Mouse (Mus musculus) small intestine, adult 2 months (tissue): ENCODE results near the gene Lin7b. TPM values are rescaled to one million over a fixed set of nuclear protein-coding genes. Genes with fewer than 3 reads are reported as not detected.

Experiments
- H3K27ac ChIP-seq: fragments of 200-500 bp; 2 replicates; pipeline ENCODE4 v1.5.1; 2012; ENCODE audit warnings: low read depth, low read length, control low read depth, inconsistent platforms; ENCODE audit not compliant: insufficient read depth
- H3K27me3 ChIP-seq: fragments of 200-500 bp; 2 replicates; pipeline ENCODE4 v1.6.1; 2012; ENCODE audit warnings: mild to moderate bottlenecking, moderate library complexity, low read length, inconsistent platforms; ENCODE audit not compliant: control insufficient read depth, insufficient read depth
- H3K36me3 ChIP-seq: fragments of 200-500 bp; 2 replicates; pipeline ENCODE4 v1.6.1; 2012; ENCODE audit warnings: mild to moderate bottlenecking, low read length, control low read depth, inconsistent platforms; ENCODE audit not compliant: control insufficient read depth, insufficient read depth
- H3K4me1 ChIP-seq: fragments of 200-500 bp; 2 replicates; pipeline ENCODE4 v1.6.1; 2012; ENCODE audit warnings: low read length, inconsistent platforms, mixed read lengths; ENCODE audit not compliant: control insufficient read depth, insufficient read depth, insufficient read length
- H3K4me3 ChIP-seq: fragments of 200-500 bp; 2 replicates; pipeline ENCODE4 v1.5.1; 2012; ENCODE audit warnings: low read depth, mild to moderate bottlenecking, control low read depth, inconsistent platforms, low read length, moderate library complexity
- CTCF ChIP-seq: fragments of 200-500 bp; IDR thresholded peaks from 2 replicates; pipeline ENCODE4 v1.5.1; 2012; ENCODE audit warnings: low read depth, mild to moderate bottlenecking, control low read depth, inconsistent platforms, low read length, moderate library complexity, mixed read lengths; ENCODE audit not compliant: insufficient replicate concordance, insufficient read length; ENCODE audit errors: extremely low read depth
- POLR2A ChIP-seq: fragments of 200-500 bp; IDR thresholded peaks from 2 replicates; pipeline ENCODE4 v1.6.1; 2012; ENCODE audit warnings: low read depth, mild to moderate bottlenecking, control low read depth, inconsistent platforms, low read length, moderate library complexity
- WGBS: fragments of 180-500 bp; shearing (Covaris S2); methylation state at CpG from one replicate; pipeline ENCODE4 v1.1.7; 2018; 5-methylcytosine and 5-hydroxymethylcytosine counted together
- polyA plus RNA-seq: library from polyadenylated mRNA; depleted of rRNA; stranded (reverse); fragments of >200 nt; gene quantifications from 2 replicates; pipeline ENCODE4 v1.2.3, GENCODE M21; 2012

The Lin7b gene
- polyA plus RNA-seq, 1 experiment = 2.9 TPM

GRCm38 (mm10) chr7:45412421-45412820 lies 42.0 kb upstream of the Lin7b start:
- peaks cover 60% of the 10 kb centered on the region for H3K27me3 ChIP-seq
- H3K4me3 ChIP-seq = no peak overlapping the region
- H3K36me3 ChIP-seq = no peaks in the 10 kb centered on the region
- peaks cover 6% of the 10 kb centered on the region for H3K4me1 ChIP-seq
- WGBS = 63% methylated on average over 2 of the region's 2 CpGs
- H3K27ac ChIP-seq = no peak overlapping the region
- TF ChIP-seq POLR2A (no peak), CTCF (no peak)

- 82% methylated on average over 8 of the region's 8 CpGs for WGBS
- Histone ChIP-seq H3K27ac (no peak overlapping the region), H3K27me3 (peaks cover 57% of the 10 kb centered on the region), H3K4me1 (peaks cover 15% of the 10 kb centered on the region), H3K36me3 (no peaks in the 10 kb centered on the region), H3K4me3 (no peak overlapping the region)
- no peak for TF ChIP-seq POLR2A
- no peak for TF ChIP-seq CTCF
Measured at GRCm38 (mm10) chr7:45409497-45410163, 39.2 kb upstream of the Lin7b start.

GRCm38 (mm10) chr7:45408949-45409348 lies 38.6 kb upstream of the Lin7b start:
- Histone ChIP-seq H3K27me3 (peaks cover 51% of the 10 kb centered on the region), H3K36me3 (no peaks in the 10 kb centered on the region), H3K4me1 (peaks cover 14% of the 10 kb centered on the region), H3K27ac (no peak overlapping the region), H3K4me3 (no peak overlapping the region)
- TF ChIP-seq CTCF (no peak), POLR2A (no peak)
- WGBS = 87% methylated on average over 17 of the region's 17 CpGs

- 61% methylated on average over 7 of the region's 7 CpGs for WGBS
- TF ChIP-seq POLR2A (no peak), CTCF (no peak)
- Histone ChIP-seq H3K4me3 (no peak overlapping the region), H3K36me3 (no peaks in the 10 kb centered on the region), H3K27me3 (peaks cover 45% of the 10 kb centered on the region), H3K27ac (no peak overlapping the region), H3K4me1 (peaks cover 10% of the 10 kb centered on the region)
Measured at GRCm38 (mm10) chr7:45408351-45408750, 38.0 kb upstream of the Lin7b start.

GRCm38 (mm10) chr7:45407836-45408235 lies 37.5 kb upstream of the Lin7b start:
- 74% methylated on average over 10 of the region's 10 CpGs for WGBS
- no peak for TF ChIP-seq CTCF
- no peak for TF ChIP-seq POLR2A
- H3K27me3 ChIP-seq = peaks cover 40% of the 10 kb centered on the region

GRCm38 (mm10) chr7:45406157-45407156 lies 36.1 kb upstream of the Lin7b start:
- no peak for TF ChIP-seq CTCF
- no peak for TF ChIP-seq POLR2A
- 1% methylated on average over 113 of the region's 114 CpGs for WGBS
- Histone ChIP-seq H3K27ac (no peak overlapping the region), H3K4me3 (peak overlapping the region; percentile 63), H3K36me3 (no peaks in the 10 kb centered on the region), H3K4me1 (peaks cover 14% of the 10 kb centered on the region), H3K27me3 (peaks cover 36% of the 10 kb centered on the region)

More at GRCm38 (mm10) chr7:45407836-45408235, 37.5 kb upstream of the Lin7b start:
- no peak overlapping the region for H3K4me3 ChIP-seq
- H3K27ac ChIP-seq = no peak overlapping the region
- H3K4me1 ChIP-seq = peaks cover 13% of the 10 kb centered on the region
- no peaks in the 10 kb centered on the region for H3K36me3 ChIP-seq
